Mouse (Mus musculus) ovary, adult 2 months (tissue): ENCODE data around the gene Lpar1. TPM values are rescaled to one million over a fixed set of nuclear protein-coding genes. Genes with fewer than 3 reads are reported as not detected.

ENCODE experiments used
- polyA plus RNA-seq: library from polyadenylated mRNA; depleted of rRNA; stranded (reverse); fragments of >200 nt; gene quantifications from 2 replicates; pipeline ENCODE4 v1.2.3, GENCODE M21; 2012; rRNA removed

Gene Lpar1
- polyA plus RNA-seq: 28.2 and 30.5 TPM in 2 replicates

GRCm38 (mm10) chr4:58553631-58554358 is at the start of gene Lpar1:
Gene Lpar1 (minus strand): TSS chr4:58553898.

Other genes with a start within 250 kb of the Lpar1 start
- not detected in 2 replicates for gene Olfr267, start 233.8 kb upstream of the Lpar1 start, polyA plus RNA-seq